Mouse (Mus musculus) stomach, postnatal 0 days (tissue): ENCODE measurements around the gene Mrln. TPM values are rescaled to one million over a fixed set of nuclear protein-coding genes. Genes with fewer than 3 reads are reported as not detected.

Source experiments
- ATAC-seq: fragments of 200-750 bp; cut with Nextera tagmentation; 2 replicates; pipeline ENCODE4 v1.8.0; 2017; ENCODE audit not compliant: low FRiP score, low TSS enrichment
- DNase-seq: peaks from one replicate; pipeline ENCODE4 v3.0.0-alpha.2; 2016; ENCODE audit warnings: low spot score
- H3K27ac ChIP-seq: fragments of 300-500 bp; sonication (generic); replicated peaks from 2 replicates; pipeline ENCODE4 v1.5.1; 2014; ENCODE audit warnings: mild to moderate bottlenecking, control low read depth
- H3K27me3 ChIP-seq: fragments of 300-500 bp; sonication (generic); 2 replicates; pipeline ENCODE4 v1.6.1; 2014; ENCODE audit warnings: low read length; ENCODE audit not compliant: control insufficient read depth, insufficient read depth
- H3K36me3 ChIP-seq: fragments of 300-500 bp; sonication (generic); 2 replicates; pipeline ENCODE4 v1.6.1; 2014; ENCODE audit warnings: low read length, mixed read lengths; ENCODE audit not compliant: control insufficient read depth, insufficient read depth
- H3K4me1 ChIP-seq: fragments of 300-500 bp; sonication (generic); replicated peaks from 2 replicates; pipeline ENCODE4 v1.6.1; 2014; ENCODE audit warnings: antibody characterized with exemption; ENCODE audit not compliant: control insufficient read depth, insufficient read depth
- H3K4me2 ChIP-seq: fragments of 300-500 bp; sonication (generic); replicated peaks from 2 replicates; pipeline ENCODE4 v1.6.1; 2014; ENCODE audit warnings: low read depth, mild to moderate bottlenecking, control low read depth, moderate library complexity
- H3K4me3 ChIP-seq: fragments of 300-500 bp; sonication (generic); 2 replicates; pipeline ENCODE4 v1.5.1; 2014; ENCODE audit warnings: low read depth, low read length, control low read depth
- H3K9ac ChIP-seq: fragments of 300-500 bp; sonication (generic); 2 replicates; pipeline ENCODE4 v1.6.1; 2014; ENCODE audit warnings: mild to moderate bottlenecking, low read length, control low read depth, mixed read lengths
- H3K9me3 ChIP-seq: fragments of 300-500 bp; sonication (generic); 2 replicates; pipeline ENCODE4 v1.6.1; 2016; ENCODE audit warnings: low read length; ENCODE audit not compliant: control insufficient read depth
- CTCF ChIP-seq: IDR thresholded peaks from 2 replicates; pipeline ENCODE4 v1.5.1; 2016; ENCODE audit warnings: antibody characterized with exemption, low read depth, mild to moderate bottlenecking, moderate library complexity
- EP300 ChIP-seq: optimal IDR thresholded peaks from 2 replicates; pipeline ENCODE3; 2016; ENCODE audit warnings: antibody characterized with exemption
- WGBS: fragments of 180-500 bp; shearing (Covaris S2); extraction: QIAGEN DNeasy Blood & Tissue Kit; methylation state at CpG from one replicate; pipeline ENCODE4 v1.1.7; 2014; 5-methylcytosine and 5-hydroxymethylcytosine counted together
- polyA plus RNA-seq: library from polyadenylated mRNA; unstranded; fragments of >200 nt; fragmentation: Nextera tagmentation; extraction: Ambion mirVana; gene quantifications from 2 replicates; pipeline ENCODE4 v1.2.1, GENCODE M21; 2015

Gene Mrln
- polyA plus RNA-seq, 1 experiment from 2014 or later: 1.5 TPM

- Histone ChIP-seq H3K4me2 (no peak overlapping the region), H3K27ac (no peak overlapping the region), H3K9me3 (no peaks in the 10 kb centered on the region), H3K27me3 (no peaks in the 10 kb centered on the region), H3K36me3 (no peaks in the 10 kb centered on the region), H3K9ac (no peak overlapping the region), H3K4me3 (no peak overlapping the region), H3K4me1 (peaks cover 4% of the 10 kb centered on the region; the same call in 1 of the 2 replicates)
- 75% methylated on average over 4 of the region's 4 CpGs for WGBS
- TF ChIP-seq EP300 (no peak), CTCF (no peak)
- ATAC-seq: no peak
- no peak for DNase-seq
Observed at GRCm38 (mm10) chr10:70250354-70250753, 45.9 kb downstream of the Mrln start.

GRCm38 (mm10) chr10:70250766-70251165, 46.3 kb downstream of the Mrln start:
- H3K9me3 ChIP-seq: no peaks in the 10 kb centered on the region
- H3K9ac ChIP-seq: no peak overlapping the region
- H3K27me3 ChIP-seq: no peaks in the 10 kb centered on the region
- no peaks in the 10 kb centered on the region for H3K36me3 ChIP-seq
- no peak overlapping the region for H3K27ac ChIP-seq
- ATAC-seq (no peak), DNase-seq (no peak)
- WGBS: 87% methylated on average over 6 of the region's 6 CpGs
- H3K4me2 ChIP-seq: no peak overlapping the region
- H3K4me1 ChIP-seq: peaks cover 3% of the 10 kb centered on the region; the same call in 1 of the 2 replicates
- H3K4me3 ChIP-seq: no peak overlapping the region
- TF ChIP-seq EP300: no peak
- no peak for TF ChIP-seq CTCF

GRCm38 (mm10) chr10:70254666-70255065, 50.2 kb downstream of the Mrln start:
- ATAC-seq (no peak), DNase-seq (no peak)
- Histone ChIP-seq H3K27me3 (no peaks in the 10 kb centered on the region), H3K4me3 (no peak overlapping the region), H3K9me3 (no peaks in the 10 kb centered on the region), H3K9ac (no peak overlapping the region), H3K4me1 (no peaks in the 10 kb centered on the region), H3K4me2 (no peak overlapping the region), H3K36me3 (no peaks in the 10 kb centered on the region), H3K27ac (no peak overlapping the region)
- no peak for TF ChIP-seq CTCF
- TF ChIP-seq EP300: no peak
- WGBS: 78% methylated on average over 4 of the region's 4 CpGs

GRCm38 (mm10) chr10:70255601-70256210, 51.2 kb downstream of the Mrln start:
- Histone ChIP-seq H3K27me3 (no peaks in the 10 kb centered on the region), H3K4me2 (no peak overlapping the region), H3K36me3 (no peaks in the 10 kb centered on the region), H3K9me3 (no peaks in the 10 kb centered on the region), H3K27ac (no peak overlapping the region), H3K4me1 (no peaks in the 10 kb centered on the region), H3K9ac (no peak overlapping the region), H3K4me3 (no peak overlapping the region)
- DNase-seq (no peak), ATAC-seq (no peak)
- whole genome bisulfite sequencing: 87% methylated on average over 15 of the region's 15 CpGs
- TF ChIP-seq EP300 (no peak), CTCF (peak; percentile 18; the same call in 1 of the 2 replicates)

GRCm38 (mm10) chr10:70257029-70257428, 52.6 kb downstream of the Mrln start:
- Histone ChIP-seq H3K9me3 (no peaks in the 10 kb centered on the region), H3K36me3 (no peaks in the 10 kb centered on the region), H3K9ac (no peak overlapping the region), H3K4me1 (no peaks in the 10 kb centered on the region), H3K27ac (0 out of 2 replicates have a peak overlapping the region, but pooled peaks have one; percentile 2), H3K4me2 (no peak overlapping the region), H3K27me3 (no peaks in the 10 kb centered on the region), H3K4me3 (no peak overlapping the region)
- DNase-seq (no peak), ATAC-seq (peak; percentile 57; the same call in 1 of the 2 replicates)
- 48% methylated on average over 4 of the region's 4 CpGs for WGBS
- TF ChIP-seq EP300: no peak
- no peak for TF ChIP-seq CTCF

GRCm38 (mm10) chr10:70260904-70261303, 56.4 kb downstream of the Mrln start:
- Histone ChIP-seq H3K9me3 (no peaks in the 10 kb centered on the region), H3K4me2 (no peak overlapping the region), H3K4me3 (no peak overlapping the region), H3K27me3 (no peaks in the 10 kb centered on the region), H3K27ac (no peak overlapping the region), H3K9ac (no peak overlapping the region), H3K36me3 (no peaks in the 10 kb centered on the region), H3K4me1 (no peaks in the 10 kb centered on the region)
- no peak for DNase-seq
- ATAC-seq: no peak
- 80% methylated on average over 4 of the region's 4 CpGs for WGBS
- TF ChIP-seq CTCF (no peak), EP300 (no peak)
